7 mouse cellular contexts compared by ENCODE assay signal in the genomic region with DNA sequence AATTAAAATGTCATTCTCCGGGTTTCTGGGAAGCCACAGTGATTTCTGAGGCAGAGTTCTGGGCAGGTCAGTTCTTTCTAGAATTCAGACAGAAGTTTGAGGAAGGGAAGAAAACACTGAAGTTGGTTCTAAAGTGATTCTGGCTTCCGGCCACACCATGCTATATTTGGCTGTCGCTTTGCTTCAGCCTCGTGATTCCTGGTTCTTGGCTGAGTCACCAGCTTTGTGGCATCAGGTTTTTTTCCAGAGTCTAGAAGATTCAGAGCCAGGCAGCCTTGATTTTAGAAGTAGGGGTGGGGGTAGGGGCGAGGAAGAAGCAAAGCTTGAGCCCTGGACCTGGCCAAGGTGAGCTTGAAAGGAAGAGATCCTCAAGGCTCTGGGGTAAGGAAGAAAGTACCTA. TPM values are rescaled to one million over a fixed set of nuclear protein-coding genes. Genes with fewer than 3 reads are reported as not detected.
DNase-seq lines count a peak whose midpoint lies in the region; ATAC-seq and TF ChIP-seq lines count a peak whose summit lies in the region.

No protein-coding gene starts in this region.

- ATAC-seq in embryonic facial prominence, embryonic 15.5 days (ENCODE audit: insufficient number of reproducible peaks, low FRiP score, low TSS enrichment, low read depth), result no peak
- no peak for ATAC-seq in heart, postnatal 0 days (ENCODE audit: insufficient read depth, low read depth)
- ATAC-seq in stomach, postnatal 0 days (ENCODE audit: low FRiP score, low TSS enrichment), result no peak

- H3K9ac ChIP-seq in embryonic facial prominence, embryonic 15.5 days, result no peak overlapping the region
- peak overlapping the region; percentile 44; the same call in 1 of the 2 replicates for H3K9ac ChIP-seq in heart, postnatal 0 days (replicated peaks; ENCODE audit: low read depth, low read length)
- 0 out of 2 replicates have a peak overlapping the region, but pooled peaks have one; percentile 35 for H3K9ac ChIP-seq in stomach, postnatal 0 days (ENCODE audit: low read length)

- H3K27me3 ChIP-seq in embryonic facial prominence, embryonic 15.5 days, result no peaks in the 10 kb centered on the region
- H3K27me3 ChIP-seq in heart, postnatal 0 days (ENCODE audit: control insufficient read depth, insufficient read depth, low read length), result no peaks in the 10 kb centered on the region
- H3K27me3 ChIP-seq in stomach, postnatal 0 days (ENCODE audit: control insufficient read depth, insufficient read depth, low read length), result no peaks in the 10 kb centered on the region

- TF ChIP-seq POLR2A in lung, adult 2 months (IDR thresholded peaks at IDR 0.05; ENCODE audit: borderline replicate concordance, extremely low read depth, low read depth, low read length), result 0 out of 2 replicates have a peak, but pooled peaks have one; percentile 22

- no peak overlapping the region for H3K4me2 ChIP-seq in embryonic facial prominence, embryonic 15.5 days (replicated peaks)
- H3K4me2 ChIP-seq in heart, postnatal 0 days (ENCODE audit: low read depth, low read length), result peak overlapping the region; percentile 45
- H3K4me2 ChIP-seq in stomach, postnatal 0 days (replicated peaks; ENCODE audit: low read depth), result peak overlapping the region; percentile 20

- no peaks in the 10 kb centered on the region for H3K9me3 ChIP-seq in embryonic facial prominence, embryonic 15.5 days (replicated peaks)
- no peaks in the 10 kb centered on the region for H3K9me3 ChIP-seq in heart, postnatal 0 days (replicated peaks; ENCODE audit: control insufficient read depth, low read length)
- H3K9me3 ChIP-seq in stomach, postnatal 0 days (ENCODE audit: control insufficient read depth, low read length), result no peaks in the 10 kb centered on the region

- DNase-seq in B cell, adult 2 months, result peak; percentile 53 to 59
- DNase-seq in NIH3T3 (ENCODE audit: low read depth), result peak; percentile 97
- peak; percentile 91 for DNase-seq in heart, postnatal 0 days (ENCODE audit: low spot score)
- peak; percentile 86 to 91 for DNase-seq in kidney, postnatal 36 days
- peak; percentile 75 for DNase-seq in lung, adult 2 months
- DNase-seq in stomach, postnatal 0 days (ENCODE audit: low spot score), result peak; percentile 72

- peak; percentile 81 for TF ChIP-seq EP300 in heart, postnatal 0 days (IDR thresholded peaks at IDR 0.05; ENCODE audit: low read depth)
- no peak for TF ChIP-seq EP300 in stomach, postnatal 0 days (optimal IDR thresholded peaks at IDR 0.05)

- peaks cover 52% of the 10 kb centered on the region for H3K4me1 ChIP-seq in embryonic facial prominence, embryonic 15.5 days
- peaks cover 25% of the 10 kb centered on the region for H3K4me1 ChIP-seq in heart, postnatal 0 days (ENCODE audit: control insufficient read depth, insufficient read depth)
- H3K4me1 ChIP-seq in lung, adult 2 months (ENCODE audit: control insufficient read depth, insufficient read depth, low read length), result peaks cover 9% of the 10 kb centered on the region
- H3K4me1 ChIP-seq in stomach, postnatal 0 days (replicated peaks; ENCODE audit: control insufficient read depth, insufficient read depth), result peaks cover 8% of the 10 kb centered on the region; the same call in 1 of the 2 replicates

- 60% methylated on average over 5 of the region's 5 CpGs for WGBS in embryonic facial prominence, embryonic 15.5 days
- WGBS in heart, postnatal 0 days, result 27% methylated on average over 5 of the region's 5 CpGs
- WGBS in lung, adult 2 months, result 27% methylated on average over 5 of the region's 5 CpGs
- WGBS in stomach, postnatal 0 days, result 20% methylated on average over 5 of the region's 5 CpGs

- H3K36me3 ChIP-seq in embryonic facial prominence, embryonic 15.5 days, result no peaks in the 10 kb centered on the region
- 0 out of 2 replicates have a peak, but pooled peaks cover 6% of the 10 kb centered on the region for H3K36me3 ChIP-seq in heart, postnatal 0 days (replicated peaks; ENCODE audit: control insufficient read depth, insufficient read depth, low read length)
- H3K36me3 ChIP-seq in stomach, postnatal 0 days (ENCODE audit: control insufficient read depth, insufficient read depth, low read length), result no peaks in the 10 kb centered on the region; the same call in 1 of the 2 replicates

- peak overlapping the region; percentile 99 for H3K27ac ChIP-seq in embryonic facial prominence, embryonic 15.5 days (replicated peaks)
- H3K27ac ChIP-seq in heart, postnatal 0 days (ENCODE audit: low read depth), result peak overlapping the region; percentile 97
- H3K27ac ChIP-seq in stomach, postnatal 0 days (replicated peaks), result peak overlapping the region; percentile 96

- no peak overlapping the region for H3K4me3 ChIP-seq in embryonic facial prominence, embryonic 15.5 days (replicated peaks)
- no peak overlapping the region for H3K4me3 ChIP-seq in heart, postnatal 0 days (ENCODE audit: low read depth, low read length)
- H3K4me3 ChIP-seq in lung, adult 2 months (replicated peaks; ENCODE audit: extremely low read depth, low read depth, low read length), result peak overlapping the region; percentile 13
- no peak overlapping the region for H3K4me3 ChIP-seq in stomach, postnatal 0 days (ENCODE audit: low read depth, low read length)

- no peak for TF ChIP-seq CTCF in heart, postnatal 0 days (IDR thresholded peaks at IDR 0.05; ENCODE audit: low read depth)
- TF ChIP-seq CTCF in lung, adult 2 months (IDR thresholded peaks at IDR 0.05; ENCODE audit: insufficient read depth, low read length), result no peak
- no peak for TF ChIP-seq CTCF in stomach, postnatal 0 days (IDR thresholded peaks at IDR 0.05; ENCODE audit: low read depth)

RNA-seq across cellular contexts. Expression of a gene that starts 1.6 kb away (rescaled TPM):
- polyA plus RNA-seq in embryonic facial prominence, embryonic 15.5 days (2015; fragmentation: Nextera tagmentation; extraction: Ambion mirVana), result 1,092 and 1,100 TPM in 2 replicates
- total RNA-seq in heart, postnatal 0 days (2014; rRNA removed; ENCODE audit: low replicate concordance), result 889 and 1,003 TPM in 2 replicates
- polyA plus RNA-seq in heart, postnatal 0 days (2015; fragmentation: Nextera tagmentation; extraction: Ambion mirVana), result 742 and 892 TPM in 2 replicates
- polyA plus RNA-seq in lung, adult 2 months (2012; rRNA removed), result 705 and 874 TPM in 2 replicates
- polyA plus RNA-seq in stomach, postnatal 0 days (2015; fragmentation: Nextera tagmentation; extraction: Ambion mirVana), result 537 and 549 TPM in 2 replicates

RNA-seq across cellular contexts. Expression of a gene that starts 2.5 kb away (rescaled TPM):
- polyA plus RNA-seq in embryonic facial prominence, embryonic 15.5 days (2015; fragmentation: Nextera tagmentation; extraction: Ambion mirVana), result 0.32 and 0.48 TPM in 2 replicates
- not detected in 2 replicates for total RNA-seq in heart, postnatal 0 days (2014; rRNA removed; ENCODE audit: low replicate concordance)
- polyA plus RNA-seq in heart, postnatal 0 days (2015; fragmentation: Nextera tagmentation; extraction: Ambion mirVana), result 0.32 and 0.78 TPM in 2 replicates
- 0.20 and 0.25 TPM in 2 replicates for polyA plus RNA-seq in lung, adult 2 months (2012; rRNA removed)
- 0.51 and 0.56 TPM in 2 replicates for polyA plus RNA-seq in stomach, postnatal 0 days (2015; fragmentation: Nextera tagmentation; extraction: Ambion mirVana)

RNA-seq across cellular contexts. Expression of a gene that starts 42.3 kb away (rescaled TPM):
- polyA plus RNA-seq in embryonic facial prominence, embryonic 15.5 days (2015; fragmentation: Nextera tagmentation; extraction: Ambion mirVana), result 11.3 and 12.7 TPM in 2 replicates
- total RNA-seq in heart, postnatal 0 days (2014; rRNA removed; ENCODE audit: low replicate concordance), result 5.9 and 16.2 TPM in 2 replicates
- 5.5 and 6.8 TPM in 2 replicates for polyA plus RNA-seq in heart, postnatal 0 days (2015; fragmentation: Nextera tagmentation; extraction: Ambion mirVana)
- 11.1 and 13.4 TPM in 2 replicates for polyA plus RNA-seq in lung, adult 2 months (2012; rRNA removed)
- 3.3 and 4.5 TPM in 2 replicates for polyA plus RNA-seq in stomach, postnatal 0 days (2015; fragmentation: Nextera tagmentation; extraction: Ambion mirVana)

RNA-seq across cellular contexts. Expression of a gene that starts 49.8 kb away (rescaled TPM):
- 34.1 and 37.6 TPM in 2 replicates for polyA plus RNA-seq in embryonic facial prominence, embryonic 15.5 days (2015; fragmentation: Nextera tagmentation; extraction: Ambion mirVana)
- total RNA-seq in heart, postnatal 0 days (2014; rRNA removed; ENCODE audit: low replicate concordance), result 27.8 and 41.5 TPM in 2 replicates
- polyA plus RNA-seq in heart, postnatal 0 days (2015; fragmentation: Nextera tagmentation; extraction: Ambion mirVana), result 59.2 and 65.8 TPM in 2 replicates
- polyA plus RNA-seq in lung, adult 2 months (2012; rRNA removed), result 5.0 and 8.2 TPM in 2 replicates
- 25.3 and 27.9 TPM in 2 replicates for polyA plus RNA-seq in stomach, postnatal 0 days (2015; fragmentation: Nextera tagmentation; extraction: Ambion mirVana)

RNA-seq across cellular contexts. Expression of a gene that starts 50.7 kb away (rescaled TPM):
- polyA plus RNA-seq in embryonic facial prominence, embryonic 15.5 days (2015; fragmentation: Nextera tagmentation; extraction: Ambion mirVana), result 61.0 and 64.7 TPM in 2 replicates
- total RNA-seq in heart, postnatal 0 days (2014; rRNA removed; ENCODE audit: low replicate concordance), result 79.8 and 84.2 TPM in 2 replicates
- polyA plus RNA-seq in heart, postnatal 0 days (2015; fragmentation: Nextera tagmentation; extraction: Ambion mirVana), result 53.7 and 58.2 TPM in 2 replicates
- polyA plus RNA-seq in lung, adult 2 months (2012; rRNA removed), result 173 and 196 TPM in 2 replicates
- polyA plus RNA-seq in stomach, postnatal 0 days (2015; fragmentation: Nextera tagmentation; extraction: Ambion mirVana), result 30.1 and 31.8 TPM in 2 replicates
